Mouse (Mus musculus) forebrain, embryonic 14.5 days (tissue): ENCODE results near the gene Nkd1. TPM values are rescaled to one million over a fixed set of nuclear protein-coding genes. Genes with fewer than 3 reads are reported as not detected.

Experiments used
- ATAC-seq: fragments of 200-750 bp; cut with Nextera tagmentation; 2 replicates; pipeline ENCODE4 v1.8.0; 2017; ENCODE audit warnings: mild to moderate bottlenecking, moderate library complexity
- DNase-seq: peaks from one replicate; pipeline ENCODE4 v3.0.0-alpha.2; 2015; ENCODE audit warnings: low spot score
- H3K27ac ChIP-seq: fragments of 300-500 bp; sonication (generic); 2 replicates; pipeline ENCODE4 v1.5.1; 2014; ENCODE audit warnings: low read depth, mild to moderate bottlenecking, control low read depth, low read length, moderate library complexity
- H3K27me3 ChIP-seq: fragments of 300-500 bp; sonication (generic); replicated peaks from 2 replicates; pipeline ENCODE4 v1.6.1; 2014; ENCODE audit warnings: low read length, control low read depth, mixed read lengths; ENCODE audit not compliant: control insufficient read depth, insufficient read depth
- H3K36me3 ChIP-seq: fragments of 300-500 bp; sonication (generic); 2 replicates; pipeline ENCODE4 v1.6.1; 2014; ENCODE audit warnings: low read length, control low read depth; ENCODE audit not compliant: control insufficient read depth, insufficient read depth
- H3K4me1 ChIP-seq: fragments of 300-500 bp; sonication (generic); 2 replicates; pipeline ENCODE4 v1.6.1; 2014; ENCODE audit warnings: antibody characterized with exemption, low read length, control low read depth; ENCODE audit not compliant: control insufficient read depth, insufficient read depth
- H3K4me2 ChIP-seq: fragments of 300-500 bp; sonication (generic); 2 replicates; pipeline ENCODE4 v1.6.1; 2014; ENCODE audit warnings: mild to moderate bottlenecking, control low read depth, low read length
- H3K4me3 ChIP-seq: fragments of 300-500 bp; sonication (generic); 2 replicates; pipeline ENCODE4 v1.5.1; 2014; ENCODE audit warnings: low read depth, low read length, control low read depth
- H3K9ac ChIP-seq: fragments of 300-500 bp; sonication (generic); 2 replicates; pipeline ENCODE4 v1.6.1; 2014; ENCODE audit warnings: mild to moderate bottlenecking, low read length, control low read depth, moderate library complexity
- H3K9me3 ChIP-seq: fragments of 300-500 bp; sonication (generic); replicated peaks from 2 replicates; pipeline ENCODE4 v1.6.1; 2016; ENCODE audit warnings: low read length, control low read depth, mixed read lengths; ENCODE audit not compliant: control insufficient read depth
- WGBS: fragments of 180-500 bp; shearing (Covaris S2); extraction: QIAGEN DNeasy Blood & Tissue Kit; methylation state at CpG from one replicate; pipeline ENCODE4 v1.1.7; 2014; 5-methylcytosine and 5-hydroxymethylcytosine counted together
- polyA plus RNA-seq: library from polyadenylated mRNA; unstranded; fragments of >200 nt; fragmentation: Nextera tagmentation; extraction: Ambion mirVana; gene quantifications from 2 replicates; pipeline ENCODE4 v1.2.1, GENCODE M21; 2014

Gene Nkd1
- polyA plus RNA-seq, 1 experiment from 2014 or later: 35.2 TPM

DNA sequence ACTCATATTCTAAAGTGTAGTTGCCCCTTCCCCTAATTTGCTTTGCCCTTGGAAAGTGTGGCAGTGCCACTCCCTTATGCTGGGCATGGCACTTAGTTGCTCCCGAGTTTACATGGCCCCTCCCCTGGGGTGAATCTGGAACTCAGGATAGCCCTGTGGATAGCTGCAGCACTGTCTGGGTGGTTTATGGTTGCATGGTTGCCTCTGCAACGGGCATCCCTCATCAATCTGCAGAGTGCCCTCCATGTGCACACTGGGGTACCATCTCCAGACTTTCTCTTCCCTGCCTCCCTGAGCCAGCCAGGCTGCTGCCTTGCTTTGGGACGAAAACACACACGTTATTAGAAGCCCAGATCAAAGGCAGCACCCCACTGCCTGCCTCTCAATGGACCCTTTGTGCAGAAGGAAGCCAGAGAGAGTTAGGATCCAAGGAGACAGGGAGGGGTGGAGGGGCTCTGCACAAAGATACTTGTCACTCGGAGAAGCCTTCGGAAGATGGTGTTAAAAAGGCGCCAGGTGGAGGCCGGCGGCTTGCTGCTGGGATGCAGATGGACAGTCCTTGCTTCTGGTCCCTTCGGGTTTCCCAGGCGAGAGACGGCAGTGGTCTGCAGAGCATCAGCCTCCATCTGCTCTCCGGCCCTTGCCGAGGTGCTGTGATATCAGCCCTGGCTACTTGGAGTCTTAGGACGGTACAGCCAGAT, 8.9 kb upstream of the Nkd1 start:
- Histone ChIP-seq H3K4me3 (no peak overlapping the region), H3K36me3 (no peaks in the 10 kb centered on the region), H3K27me3 (no peaks in the 10 kb centered on the region), H3K9ac (no peak overlapping the region), H3K4me2 (peak overlapping the region; percentile 15; the same call in 1 of the 2 replicates), H3K27ac (no peak overlapping the region; the same call in 1 of the 2 replicates), H3K4me1 (0 out of 2 replicates have a peak, but pooled peaks cover 4% of the 10 kb centered on the region), H3K9me3 (no peaks in the 10 kb centered on the region)
- ATAC-seq: peak; percentile 62; the same call in 1 of the 2 replicates
- 1% methylated on average over 15 of the region's 15 CpGs for WGBS
- DNase-seq: peak; percentile 67

GRCm38 (mm10) chr8:88518047-88518446, 3.1 kb upstream of the Nkd1 start:
- no peak for ATAC-seq
- WGBS: 68% methylated on average over 9 of the region's 9 CpGs

GRCm38 (mm10) chr8:88520381-88520780, 773 bp upstream of the Nkd1 start:
- DNase-seq (peak; percentile 35), ATAC-seq (no peak)
- Histone ChIP-seq H3K36me3 (no peaks in the 10 kb centered on the region), H3K4me1 (peaks cover 19% of the 10 kb centered on the region), H3K4me3 (peak overlapping the region; percentile 77; the same call in 1 of the 2 replicates), H3K4me2 (peak overlapping the region; percentile 98), H3K27me3 (peaks cover 9% of the 10 kb centered on the region; the same call in 1 of the 2 replicates), H3K27ac (no peak overlapping the region), H3K9me3 (no peaks in the 10 kb centered on the region), H3K9ac (no peak overlapping the region)
- 17% methylated on average over 13 of the region's 13 CpGs for WGBS

More at GRCm38 (mm10) chr8:88518047-88518446, 3.1 kb upstream of the Nkd1 start:
- no peak for DNase-seq
- peaks cover 9% of the 10 kb centered on the region; the same call in 1 of the 2 replicates for H3K27me3 ChIP-seq
- no peaks in the 10 kb centered on the region for H3K9me3 ChIP-seq
- no peak overlapping the region for H3K9ac ChIP-seq
- no peak overlapping the region for H3K27ac ChIP-seq
- no peaks in the 10 kb centered on the region for H3K36me3 ChIP-seq
- H3K4me3 ChIP-seq: no peak overlapping the region
- H3K4me2 ChIP-seq: no peak overlapping the region
- peaks cover 11% of the 10 kb centered on the region; the same call in 1 of the 2 replicates for H3K4me1 ChIP-seq

GRCm38 (mm10) chr8:88521541-88522414, 624 bp downstream of the Nkd1 start:
- Histone ChIP-seq H3K4me3 (peak overlapping the region; percentile 77), H3K4me1 (peaks cover 19% of the 10 kb centered on the region), H3K9me3 (no peaks in the 10 kb centered on the region), H3K4me2 (peak overlapping the region; percentile 98), H3K9ac (peak overlapping the region; percentile 86), H3K36me3 (no peaks in the 10 kb centered on the region), H3K27ac (peak overlapping the region; percentile 60; the same call in 1 of the 2 replicates), H3K27me3 (peaks cover 9% of the 10 kb centered on the region; the same call in 1 of the 2 replicates)
- DNase-seq (peak; percentile 16), ATAC-seq (peak; percentile 56)
- WGBS: under 1% methylated on average over 43 of the region's 65 CpGs

- Histone ChIP-seq H3K4me2 (peak overlapping the region; percentile 98), H3K27ac (no peak overlapping the region), H3K9ac (peak overlapping the region; percentile 86), H3K4me3 (peak overlapping the region; percentile 77), H3K9me3 (no peaks in the 10 kb centered on the region), H3K4me1 (peaks cover 19% of the 10 kb centered on the region), H3K36me3 (no peaks in the 10 kb centered on the region), H3K27me3 (peaks cover 9% of the 10 kb centered on the region; the same call in 1 of the 2 replicates)
- DNase-seq (peak; percentile 17), ATAC-seq (no peak)
- WGBS: 20% methylated on average over 5 of the region's 5 CpGs
Observed at GRCm38 (mm10) chr8:88522433-88523030, 1.4 kb downstream of the Nkd1 start.

- peaks cover 19% of the 10 kb centered on the region for H3K4me1 ChIP-seq
- H3K9ac ChIP-seq: no peak overlapping the region
- WGBS: 27% methylated on average over 4 of the region's 4 CpGs
- peak; percentile 23 for DNase-seq
- no peak overlapping the region for H3K27ac ChIP-seq
- ATAC-seq: no peak
- H3K4me3 ChIP-seq: 0 out of 2 replicates have a peak overlapping the region, but pooled peaks have one; percentile 0
- peaks cover 9% of the 10 kb centered on the region; the same call in 1 of the 2 replicates for H3K27me3 ChIP-seq
- no peaks in the 10 kb centered on the region for H3K36me3 ChIP-seq
- peak overlapping the region; percentile 98 for H3K4me2 ChIP-seq
- H3K9me3 ChIP-seq: no peaks in the 10 kb centered on the region
Observed at GRCm38 (mm10) chr8:88523621-88524020, 2.5 kb downstream of the Nkd1 start.

DNA sequence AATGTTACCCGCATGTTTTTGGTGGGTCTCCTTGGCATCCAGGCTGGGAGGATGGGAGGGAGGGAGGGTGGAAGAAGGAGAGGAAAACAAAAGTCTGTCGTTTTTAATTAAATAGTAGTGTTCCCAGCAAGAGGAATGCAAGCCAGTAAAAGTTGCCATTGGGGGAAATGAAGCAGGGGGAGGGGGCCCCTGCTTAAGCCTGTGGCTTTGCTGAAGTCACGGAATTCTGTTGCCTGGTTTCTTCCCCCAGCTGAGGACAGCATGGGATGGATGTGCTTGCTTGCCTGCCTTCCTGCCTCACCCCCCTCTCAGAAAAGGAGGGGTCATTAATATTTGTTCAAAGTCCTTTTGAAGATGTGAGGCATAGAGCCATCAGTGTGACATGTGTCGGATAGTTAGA, 3.0 kb downstream of the Nkd1 start:
- peak overlapping the region; percentile 14; the same call in 1 of the 2 replicates for H3K9ac ChIP-seq
- H3K36me3 ChIP-seq: no peaks in the 10 kb centered on the region
- WGBS: 14% methylated on average over 4 of the region's 4 CpGs
- no peak overlapping the region for H3K27ac ChIP-seq
- ATAC-seq (no peak), DNase-seq (peak; percentile 17)
- peak overlapping the region; percentile 98 for H3K4me2 ChIP-seq
- H3K4me1 ChIP-seq: peaks cover 19% of the 10 kb centered on the region
- peaks cover 9% of the 10 kb centered on the region; the same call in 1 of the 2 replicates for H3K27me3 ChIP-seq
- H3K9me3 ChIP-seq: no peaks in the 10 kb centered on the region
- H3K4me3 ChIP-seq: no peak overlapping the region

DNA sequence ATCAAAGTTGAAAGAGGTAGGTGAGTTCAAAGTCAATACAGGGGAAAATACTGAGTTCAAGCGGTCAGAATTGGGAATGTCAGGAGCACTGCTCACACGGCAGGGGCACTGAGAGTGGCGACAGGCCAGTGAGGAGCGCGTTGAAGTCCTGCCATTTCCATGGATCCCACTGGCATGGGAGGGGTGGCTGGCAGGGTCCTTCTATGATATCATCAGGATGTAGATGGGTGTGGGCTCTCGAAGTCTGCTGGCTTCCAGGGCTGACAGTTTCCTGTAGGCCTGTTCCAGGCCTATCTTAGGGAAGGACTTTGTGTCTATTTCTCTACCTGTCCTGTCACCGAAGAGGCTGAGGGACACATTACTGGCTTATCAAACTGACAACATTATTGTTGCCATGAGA, 3.7 kb downstream of the Nkd1 start:
- Histone ChIP-seq H3K4me2 (peak overlapping the region; percentile 98; the same call in 1 of the 2 replicates), H3K27me3 (peaks cover 7% of the 10 kb centered on the region; the same call in 1 of the 2 replicates), H3K9me3 (no peaks in the 10 kb centered on the region), H3K4me1 (peaks cover 19% of the 10 kb centered on the region), H3K27ac (no peak overlapping the region), H3K4me3 (no peak overlapping the region), H3K36me3 (no peaks in the 10 kb centered on the region), H3K9ac (no peak overlapping the region; the same call in 1 of the 2 replicates)
- 65% methylated on average over 7 of the region's 7 CpGs for WGBS
- no peak for DNase-seq
- ATAC-seq: no peak
